Mouse (Mus musculus) heart, postnatal 14 days (tissue): Measurements from ENCODE around the gene Tyw1. TPM values are rescaled to one million over a fixed set of nuclear protein-coding genes. Genes with fewer than 3 reads are reported as not detected.

ENCODE experiments used
- DNase-seq, 2 experiments: peaks; one replicate each; pipeline ENCODE4 v3.0.0; 2021 to 2022
- intact Hi-C: fragments of 180-260 bp; cut with DNase I; formaldehyde crosslinking; loops from one replicate; pipeline ENCODE4 v1.15.1; 2025
- total RNA-seq, 2 experiments: library from RNA; stranded (reverse); gene quantifications; 2 replicates each; pipeline ENCODE4 v1.2.3; 2021

The Tyw1 gene
- total RNA-seq, 2 experiments from 2014 or later: 8.3 to 9.3 TPM

GRCm38 (mm10) chr5:130303611-130304010 is 48.2 kb downstream of the Tyw1 start:
- intact Hi-C loops: no loop called here
- DNase-seq: no peak

- intact Hi-C loops: no loop called here
- no peak for DNase-seq
Observed at GRCm38 (mm10) chr5:130307921-130308320, 52.5 kb downstream of the Tyw1 start.

GRCm38 (mm10) chr5:130310077-130310476 is 54.7 kb downstream of the Tyw1 start:
- intact Hi-C loops: no loop called here
- no peak for DNase-seq

GRCm38 (mm10) chr5:130310827-130311226 is 55.4 kb downstream of the Tyw1 start:
- intact Hi-C loops: no loop called here
- DNase-seq: no peak

GRCm38 (mm10) chr5:130313488-130313887 is 58.1 kb downstream of the Tyw1 start:
- no peak for DNase-seq
- intact Hi-C loops: no loop called here

DNA sequence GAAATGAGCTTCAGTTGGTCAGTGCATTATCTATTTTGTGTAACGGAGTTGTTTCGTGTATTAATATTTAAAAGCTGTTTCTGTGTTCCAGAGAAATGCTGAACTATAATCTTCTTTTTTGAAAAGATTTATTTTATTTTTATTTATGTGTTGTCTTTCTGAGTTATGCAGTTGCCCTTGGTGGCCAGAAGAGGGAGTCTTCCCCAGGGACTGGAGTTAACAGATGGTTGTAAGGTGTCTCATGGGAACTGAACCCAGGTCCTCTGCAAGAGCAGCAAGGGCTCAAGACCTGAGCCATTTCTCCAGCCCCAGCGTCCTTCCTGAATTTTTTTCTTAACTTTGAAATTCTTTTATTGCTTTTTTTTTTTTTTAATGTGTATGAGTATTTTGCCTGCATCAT is 59.5 kb downstream of the Tyw1 start:
- DNase-seq: no peak
- intact Hi-C loops: loop anchor here (5.0 kb wide), 1 partner anchor 537 kb away; no protein-coding TSS in a partner anchor

DNA sequence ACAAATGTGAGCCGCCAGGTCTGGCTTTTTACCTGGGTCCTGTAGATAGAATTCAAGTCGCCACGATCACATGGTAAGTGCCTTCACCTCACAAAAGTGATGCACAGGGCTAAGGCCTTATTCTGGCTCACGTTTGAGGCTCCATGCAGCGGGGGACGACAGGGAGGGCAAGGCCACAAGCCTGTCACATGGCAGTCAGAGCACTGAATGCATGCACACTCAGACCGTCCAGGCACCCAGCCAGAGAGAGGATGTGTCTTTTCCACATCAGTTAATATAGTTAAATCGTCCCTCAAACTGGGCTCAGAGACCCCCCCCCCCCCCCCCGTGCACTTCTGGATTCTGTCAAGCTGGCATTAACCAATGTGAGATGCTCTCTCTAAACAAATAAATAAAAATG is 60.9 kb downstream of the Tyw1 start:
- intact Hi-C loops: loop anchor here (5.0 kb wide), 1 partner anchor 536 kb away; no protein-coding TSS in a partner anchor
- DNase-seq: no peak

DNA sequence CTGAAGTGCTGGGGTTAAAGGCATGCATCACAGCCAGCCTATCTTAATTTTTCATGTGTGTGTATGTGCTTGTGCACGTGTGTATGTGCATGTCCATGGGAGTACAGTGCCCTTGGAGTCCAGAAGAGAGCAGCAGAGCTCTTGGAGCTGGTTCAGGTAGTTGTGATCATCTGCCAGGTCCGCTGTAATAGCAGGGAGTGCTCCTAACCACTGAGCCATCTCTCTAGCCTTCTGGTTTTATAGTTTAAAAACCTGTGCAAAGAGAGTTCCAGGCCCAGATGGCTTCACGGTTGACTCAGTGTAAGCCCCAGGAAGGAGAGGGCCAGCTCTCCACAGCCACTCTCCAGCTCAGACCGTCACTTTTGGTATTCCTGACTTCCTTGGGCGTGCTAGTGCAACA is 64.4 kb downstream of the Tyw1 start:
- intact Hi-C loops: loop anchor here (5.0 kb wide), 1 partner anchor 533 kb away; no protein-coding TSS in a partner anchor
- no peak for DNase-seq

DNA sequence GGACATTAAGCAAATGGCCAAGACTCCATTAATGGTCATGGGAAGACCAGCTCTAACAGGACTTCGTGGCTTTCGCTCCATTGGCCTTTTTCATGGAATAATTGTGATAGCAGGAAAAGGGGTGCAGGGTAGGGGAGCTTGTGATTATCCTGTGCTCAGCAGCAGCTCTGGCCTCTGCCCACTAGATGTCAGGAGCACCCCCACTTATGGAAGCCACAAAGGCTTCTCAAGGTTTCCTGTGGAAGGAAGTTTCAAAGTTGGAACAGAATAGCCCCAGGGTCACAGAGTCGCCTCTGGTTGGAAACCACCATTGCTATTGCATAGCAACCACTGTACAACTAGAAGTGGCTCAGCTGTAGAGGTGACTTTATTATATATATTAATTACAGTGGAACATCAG is 65.1 kb downstream of the Tyw1 start:
- peak; percentile 6 to 22 for DNase-seq

DNA sequence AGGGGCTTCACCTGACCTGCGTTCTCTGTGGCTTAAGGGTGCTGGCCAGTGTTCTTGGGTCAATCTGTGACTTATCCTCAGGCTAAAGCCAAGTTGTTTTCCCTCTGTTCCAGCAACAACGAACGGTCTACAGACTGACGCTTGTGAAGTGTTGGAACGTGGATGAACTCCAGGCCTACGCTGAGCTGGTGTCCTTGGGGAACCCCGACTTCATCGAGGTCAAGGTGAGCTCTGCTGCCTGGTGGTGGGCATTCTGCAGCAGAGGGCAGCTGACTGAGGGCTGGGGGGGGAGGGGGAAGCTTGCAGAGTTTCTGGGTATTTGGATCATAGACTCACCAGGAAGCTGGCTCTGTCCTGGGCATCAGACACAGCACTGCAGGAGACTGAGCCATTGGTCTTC is 70.1 kb downstream of the Tyw1 start:
- intact Hi-C loops: no loop called here
- DNase-seq: no peak

More for the DNA sequence above, 65.1 kb downstream of the Tyw1 start:
- intact Hi-C loops: no loop called here

DNA sequence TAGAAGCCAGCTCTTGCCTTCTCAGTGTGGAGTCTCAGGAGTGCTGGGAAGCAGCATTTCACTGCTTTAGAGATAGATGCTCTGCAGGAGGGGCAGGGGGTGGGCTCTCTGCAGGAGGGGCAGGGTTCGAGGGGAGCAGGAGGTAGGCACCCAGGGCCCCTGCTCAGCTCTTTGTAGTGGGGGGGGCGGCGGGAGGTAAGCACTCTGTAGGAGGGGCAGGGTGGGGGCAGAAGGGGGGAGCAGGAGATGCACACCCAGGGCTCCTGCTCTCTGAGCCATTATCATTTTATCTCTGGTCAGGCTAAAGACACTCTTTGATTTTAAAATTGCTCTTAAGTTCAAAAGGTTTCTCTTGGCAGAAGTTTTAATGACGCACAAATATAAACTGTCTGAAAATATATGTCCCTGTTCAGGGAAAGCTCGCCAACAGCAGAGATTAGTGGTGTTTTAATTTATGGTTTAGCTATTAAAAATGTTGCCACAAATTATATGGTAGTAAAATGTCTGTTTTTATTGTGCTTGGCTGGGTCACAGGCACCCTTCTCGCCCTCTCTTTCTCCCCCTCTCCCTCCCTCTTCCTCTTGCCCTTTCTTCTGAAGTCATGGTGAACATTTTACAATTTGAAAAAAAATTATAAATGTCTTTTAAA is 72.3 kb downstream of the Tyw1 start:
- no peak for DNase-seq
- intact Hi-C loops: no loop called here

- DNase-seq: no peak
- intact Hi-C loops: no loop called here
Observed at GRCm38 (mm10) chr5:130328366-130328765, 72.9 kb downstream of the Tyw1 start.

DNA sequence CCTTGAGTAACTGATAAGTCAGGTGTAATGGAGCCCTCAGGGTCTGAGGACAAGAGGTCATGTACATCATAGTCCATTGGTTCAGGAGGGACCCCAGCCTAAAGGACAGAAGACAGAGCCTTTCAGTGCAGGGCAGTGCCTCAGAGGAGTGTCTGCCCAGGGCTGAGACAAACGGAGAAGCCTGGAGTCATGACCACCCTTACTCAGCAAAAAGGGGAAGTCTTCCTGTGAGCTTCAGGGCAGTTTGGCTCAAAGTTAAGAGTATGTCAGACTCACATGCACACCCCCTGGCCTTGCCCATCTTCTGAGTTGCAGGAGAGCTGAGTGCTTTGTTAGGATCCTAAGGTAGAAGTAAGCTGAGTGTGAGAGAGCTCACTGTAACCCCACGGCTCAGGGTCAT is 74.5 kb downstream of the Tyw1 start:
- no peak for DNase-seq
- intact Hi-C loops: no loop called here

DNA sequence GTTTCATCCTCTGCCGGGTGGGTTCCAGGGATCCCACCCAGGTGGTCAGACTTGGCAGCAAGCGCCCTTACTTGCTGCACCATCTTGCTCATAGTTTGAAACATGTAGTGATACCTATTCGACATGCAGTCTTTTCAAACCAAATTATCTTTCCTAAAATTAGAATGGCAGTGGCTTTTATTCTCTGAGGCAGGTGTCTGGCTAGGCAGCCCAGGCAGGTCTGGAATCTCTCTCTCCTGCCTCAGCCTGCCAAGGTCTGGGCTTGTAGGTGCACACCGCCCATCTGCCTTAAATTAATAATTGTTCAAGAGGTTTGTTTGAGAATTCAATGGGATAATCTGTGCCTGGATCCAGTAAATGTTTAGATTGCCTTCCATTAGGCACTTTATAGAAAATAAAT is 75.4 kb downstream of the Tyw1 start:
- intact Hi-C loops: no loop called here
- no peak for DNase-seq

DNA sequence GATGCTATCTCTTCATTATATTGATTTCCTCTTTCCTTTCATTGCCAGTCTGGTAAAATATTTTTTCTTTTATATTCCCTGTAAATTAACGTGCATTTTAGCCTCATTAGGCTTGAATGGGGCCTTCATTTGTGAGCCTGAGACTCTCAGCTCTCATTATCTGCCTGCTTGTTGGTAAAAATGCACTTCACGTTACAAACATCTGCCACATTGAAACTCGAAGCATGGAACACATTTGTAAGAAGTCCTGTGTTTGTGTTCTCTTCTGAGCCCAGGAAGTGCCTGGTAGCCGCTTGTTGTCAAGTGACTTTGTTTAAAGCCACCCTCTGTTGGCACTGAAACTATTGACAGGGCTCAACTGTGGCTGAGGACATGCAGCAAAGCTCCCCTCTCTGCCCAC is 75.8 kb downstream of the Tyw1 start:
- intact Hi-C loops: no loop called here
- DNase-seq: no peak

- no peak for DNase-seq
- intact Hi-C loops: no loop called here
Observed at GRCm38 (mm10) chr5:130333566-130333965, 78.1 kb downstream of the Tyw1 start.

- intact Hi-C loops: no loop called here
- no peak for DNase-seq
Observed at GRCm38 (mm10) chr5:130333971-130334370, 78.6 kb downstream of the Tyw1 start.

GRCm38 (mm10) chr5:130335462-130335861 is 80.0 kb downstream of the Tyw1 start:
- DNase-seq: no peak
- intact Hi-C loops: no loop called here

- intact Hi-C loops: no loop called here
- no peak for DNase-seq
Observed at GRCm38 (mm10) chr5:130340656-130341055, 85.2 kb downstream of the Tyw1 start.

DNA sequence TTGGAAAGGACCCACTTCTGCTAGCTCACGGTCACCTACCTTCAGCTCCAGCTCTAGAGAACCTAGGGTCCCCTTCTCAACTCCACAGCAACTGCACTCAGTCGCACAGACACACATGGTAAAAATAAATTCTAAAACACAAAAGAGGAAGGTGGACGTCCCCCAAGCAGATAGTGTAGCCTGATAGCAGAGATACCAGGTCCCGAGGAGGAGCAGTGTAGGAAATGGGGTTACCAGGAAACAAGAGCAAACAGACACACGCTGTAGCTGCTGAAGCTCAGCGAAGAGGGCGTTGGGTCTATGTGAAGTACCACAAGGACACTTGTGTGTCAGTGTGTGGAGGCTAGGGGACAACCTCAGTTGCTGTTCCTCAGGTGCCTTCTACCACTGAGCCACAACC is 89.6 kb downstream of the Tyw1 start:
- intact Hi-C loops: no loop called here
- no peak for DNase-seq

GRCm38 (mm10) chr5:130345871-130346270 is 90.5 kb downstream of the Tyw1 start:
- no peak for DNase-seq
- intact Hi-C loops: no loop called here

DNA sequence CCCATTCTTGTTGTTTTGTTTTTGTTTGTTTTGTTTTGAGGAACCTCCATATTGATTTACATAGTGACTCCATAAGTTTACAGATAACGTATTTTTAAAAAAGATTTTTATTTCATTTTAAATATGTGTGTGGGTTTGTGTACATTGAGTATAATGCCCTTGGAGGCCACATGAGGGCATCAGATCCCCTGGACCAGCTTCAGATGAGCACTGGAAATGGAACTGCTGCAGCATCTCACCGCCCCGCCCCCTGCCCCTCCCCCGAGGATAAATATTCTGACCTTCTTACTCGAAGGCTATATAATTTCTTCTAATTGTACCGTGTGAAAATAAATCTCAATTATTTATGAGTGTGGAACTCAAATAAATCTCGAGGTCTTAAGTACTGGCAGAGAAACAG is 99.8 kb downstream of the Tyw1 start:
- intact Hi-C loops: no loop called here
- no peak for DNase-seq

- DNase-seq: no peak
Observed at GRCm38 (mm10) chr5:130363111-130363510, 107.7 kb downstream of the Tyw1 start.

More at GRCm38 (mm10) chr5:130363111-130363510, 107.7 kb downstream of the Tyw1 start:
- intact Hi-C loops: no loop called here
